Mouse (Mus musculus) liver, embryonic 14.5 days (tissue): ENCODE data around the gene 3110040N11Rik. TPM values are rescaled to one million over a fixed set of nuclear protein-coding genes. Genes with fewer than 3 reads are reported as not detected.

ENCODE experiments used
- ATAC-seq: fragments of 200-750 bp; cut with Nextera tagmentation; 2 replicates; pipeline ENCODE4 v1.8.0; 2017; ENCODE audit warnings: moderate number of reproducible peaks, mild to moderate bottlenecking, moderate library complexity; ENCODE audit not compliant: insufficient read depth
- DNase-seq, 3 experiments: peaks; one replicate each; pipeline ENCODE4 v3.0.0-alpha.2; 2012 to 2013; ENCODE audit warnings: low read depth in 3 of 3, low spot score in 3 of 3
- H3K27ac ChIP-seq: fragments of 300-500 bp; sonication (generic); 2 replicates; pipeline ENCODE4 v1.5.1; 2014; ENCODE audit warnings: moderate library complexity, mild to moderate bottlenecking, control low read depth, inconsistent platforms
- H3K27me3 ChIP-seq: fragments of 300-500 bp; sonication (generic); 2 replicates; pipeline ENCODE4 v1.6.1; 2014; ENCODE audit warnings: mild to moderate bottlenecking, low read length, moderate library complexity; ENCODE audit not compliant: control insufficient read depth, insufficient read depth
- H3K36me3 ChIP-seq: fragments of 300-500 bp; sonication (generic); replicated peaks from 2 replicates; pipeline ENCODE4 v1.6.1; 2014; ENCODE audit warnings: low read depth; ENCODE audit not compliant: control insufficient read depth, insufficient read depth
- H3K4me1 ChIP-seq, 2 experiments: fragments of 200-500 bp in 1 of 2; fragments of 300-500 bp in 1 of 2; sonication (generic) in 1 of 2; replicated peaks; 2 replicates each; pipeline ENCODE4 v1.6.1; 2012 to 2014; ENCODE audit warnings: antibody characterized with exemption in 1 of 2, inconsistent platforms in 1 of 2, low read length in 1 of 2; ENCODE audit not compliant: control insufficient read depth in 2 of 2, insufficient read depth in 2 of 2
- H3K4me2 ChIP-seq: fragments of 300-500 bp; sonication (generic); 2 replicates; pipeline ENCODE4 v1.6.1; 2014; ENCODE audit warnings: low read depth, mild to moderate bottlenecking, control low read depth, moderate library complexity
- H3K4me3 ChIP-seq, 2 experiments: fragments of 200-500 bp in 1 of 2; fragments of 300-500 bp in 1 of 2; sonication (generic) in 1 of 2; 2 replicates each; pipeline ENCODE4 v1.5.1; 2012 to 2014; ENCODE audit warnings: low read depth in 2 of 2, low read length in 2 of 2, mild to moderate bottlenecking in 2 of 2, control low read depth in 1 of 2, inconsistent platforms in 1 of 2, moderate library complexity in 1 of 2; ENCODE audit not compliant: insufficient read depth in 1 of 2
- H3K9ac ChIP-seq: fragments of 300-500 bp; sonication (generic); replicated peaks from 2 replicates; pipeline ENCODE4 v1.6.1; 2014; ENCODE audit warnings: mild to moderate bottlenecking, control low read depth, moderate library complexity
- H3K9me3 ChIP-seq: fragments of 300-500 bp; sonication (generic); 2 replicates; pipeline ENCODE4 v1.6.1; 2016; ENCODE audit warnings: low read length, mixed read lengths; ENCODE audit not compliant: control insufficient read depth
- CTCF ChIP-seq: IDR thresholded peaks from 2 replicates; pipeline ENCODE4 v1.5.1; 2016; ENCODE audit warnings: antibody characterized with exemption, low read depth, control low read depth
- EP300 ChIP-seq: IDR thresholded peaks from 2 replicates; pipeline ENCODE4 v1.6.1; 2016; ENCODE audit warnings: antibody characterized with exemption, low read depth
- WGBS: fragments of 180-500 bp; shearing (Covaris S2); extraction: QIAGEN DNeasy Blood & Tissue Kit; methylation state at CpG from one replicate; pipeline ENCODE4 v1.1.7; 2014; ENCODE audit not compliant: insufficient replicate concordance; 5-methylcytosine and 5-hydroxymethylcytosine counted together
- polyA plus RNA-seq, 2 experiments: library from polyadenylated mRNA; depleted of rRNA in 1 of 2; stranded (reverse) in 1 of 2; unstranded in 1 of 2; fragments of >200 nt; fragmentation: Nextera tagmentation in 1 of 2; extraction: Ambion mirVana in 1 of 2; gene quantifications; 2 replicates each; pipeline versions ENCODE4 v1.2.1 to v1.2.3; 2012 to 2014

Gene 3110040N11Rik
- polyA plus RNA-seq, 2 experiments: 21.4 to 25.9 TPM

GRCm38 (mm10) chr7:81828681-81829378, 39.6 kb upstream of the 3110040N11Rik start:
- no peaks in the 10 kb centered on the region for H3K36me3 ChIP-seq
- H3K9me3 ChIP-seq: no peaks in the 10 kb centered on the region
- H3K27ac ChIP-seq: peak overlapping the region; percentile 65
- peaks cover 13 to 22% of the 10 kb centered on the region in 2 experiments for H3K4me1 ChIP-seq
- DNase-seq (no peak), ATAC-seq (peak; percentile 65)
- peak overlapping the region; percentile 75 to 90 for H3K4me3 ChIP-seq
- under 1% methylated on average over 74 of the region's 91 CpGs for WGBS
- peak overlapping the region; percentile 94 for H3K4me2 ChIP-seq
- H3K9ac ChIP-seq: peak overlapping the region; percentile 80
- no peaks in the 10 kb centered on the region for H3K27me3 ChIP-seq
- no peak for TF ChIP-seq CTCF
- no peak for TF ChIP-seq EP300

DNA sequence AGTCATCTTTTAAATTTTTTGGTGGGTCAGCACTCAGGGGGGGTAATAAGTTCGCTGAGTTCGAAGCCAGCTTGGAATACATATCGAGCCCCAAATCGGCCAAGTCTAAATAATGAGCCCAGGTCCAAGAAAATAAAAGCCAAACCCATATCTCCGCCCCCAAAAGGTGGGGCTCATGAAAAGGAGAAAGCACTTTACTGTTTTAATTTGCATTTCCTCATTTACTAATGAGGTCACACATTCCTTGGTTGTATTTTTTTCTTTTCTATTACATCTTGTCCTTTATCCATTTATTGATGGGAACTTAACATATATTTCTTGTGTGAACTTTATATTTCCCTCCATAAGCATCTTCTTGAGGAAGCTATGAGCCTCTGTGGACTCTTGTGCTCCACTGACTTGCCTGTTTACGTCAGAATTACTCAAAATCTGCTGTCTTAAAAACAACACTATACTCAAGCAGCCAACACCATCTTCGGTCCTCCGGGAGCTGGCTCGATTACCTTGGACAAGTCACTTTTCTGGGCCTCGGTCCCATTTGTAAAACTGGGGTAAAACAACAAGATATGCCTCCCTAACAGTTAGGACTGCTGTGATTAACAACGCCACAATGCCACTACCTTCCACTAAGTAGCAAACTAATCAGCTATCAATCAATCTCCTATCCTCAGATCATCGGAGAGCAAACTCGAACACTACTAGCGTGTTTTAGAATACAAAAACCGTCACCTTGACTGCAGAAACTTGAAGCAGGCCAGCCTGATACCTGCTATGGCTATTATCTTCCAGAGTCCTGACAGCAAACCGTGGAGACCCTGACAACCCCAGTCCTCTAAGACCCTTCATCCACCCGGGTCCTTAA, 38.8 kb upstream of the 3110040N11Rik start:
- ATAC-seq (no peak), DNase-seq (no peak)

GRCm38 (mm10) chr7:81825381-81825780, 36.1 kb upstream of the 3110040N11Rik start:
- ATAC-seq: no peak
- Histone ChIP-seq H3K4me1 (peaks cover 13 to 22% of the 10 kb centered on the region in 2 experiments), H3K4me3 (no peak overlapping the region), H3K9me3 (no peaks in the 10 kb centered on the region), H3K4me2 (no peak overlapping the region), H3K36me3 (no peaks in the 10 kb centered on the region), H3K27ac (no peak overlapping the region), H3K27me3 (no peaks in the 10 kb centered on the region), H3K9ac (no peak overlapping the region)
- WGBS: 80% methylated on average over 3 of the region's 3 CpGs
- no peak for DNase-seq
- TF ChIP-seq EP300 (no peak), CTCF (no peak)

More for the DNA sequence above, 38.8 kb upstream of the 3110040N11Rik start:
- Histone ChIP-seq H3K36me3 (no peaks in the 10 kb centered on the region), H3K27ac (peak overlapping the region; percentile 65), H3K4me3 (peak overlapping the region; percentile 75 to 90), H3K4me2 (peak overlapping the region; percentile 94), H3K27me3 (no peaks in the 10 kb centered on the region), H3K9ac (peak overlapping the region; percentile 80), H3K4me1 (peaks cover 13 to 22% of the 10 kb centered on the region in 2 experiments), H3K9me3 (no peaks in the 10 kb centered on the region)
- 18% methylated on average over 17 of the region's 17 CpGs for WGBS
- no peak for TF ChIP-seq EP300
- TF ChIP-seq CTCF: no peak

GRCm38 (mm10) chr7:81824906-81825305, 35.6 kb upstream of the 3110040N11Rik start:
- 49% methylated on average over 3 of the region's 3 CpGs for WGBS
- Histone ChIP-seq H3K9me3 (no peaks in the 10 kb centered on the region), H3K36me3 (no peaks in the 10 kb centered on the region), H3K27me3 (no peaks in the 10 kb centered on the region), H3K4me2 (no peak overlapping the region), H3K4me3 (no peak overlapping the region), H3K9ac (no peak overlapping the region), H3K4me1 (peaks cover 13 to 20% of the 10 kb centered on the region in 2 experiments), H3K27ac (no peak overlapping the region)
- DNase-seq (no peak), ATAC-seq (no peak)
- TF ChIP-seq CTCF (no peak), EP300 (no peak)

DNA sequence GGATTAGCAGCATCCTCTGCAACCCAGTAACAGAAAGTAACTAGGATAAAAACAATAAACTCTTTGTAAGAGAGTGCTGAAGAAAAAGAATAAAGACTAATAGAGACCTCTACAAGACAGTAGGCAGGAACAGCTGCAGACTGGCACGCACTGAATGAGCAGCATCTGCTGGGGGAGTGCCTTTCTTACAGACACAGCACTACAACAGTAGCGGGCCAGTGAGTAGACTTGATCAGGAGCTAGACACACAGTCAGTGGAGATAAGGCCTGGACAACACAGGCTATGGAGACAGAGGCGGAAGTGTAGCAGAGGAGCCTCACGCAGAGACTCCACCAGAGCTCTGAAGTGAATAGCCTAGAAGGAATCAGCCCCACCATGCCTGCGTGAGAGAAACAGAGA, 16.8 kb upstream of the 3110040N11Rik start:
- no peaks in the 10 kb centered on the region for H3K27me3 ChIP-seq
- H3K9ac ChIP-seq: no peak overlapping the region
- peaks cover 4% of the 10 kb centered on the region; the same call in 1 of the 2 replicates for H3K36me3 ChIP-seq
- no peak overlapping the region for H3K4me3 ChIP-seq
- DNase-seq (no peak), ATAC-seq (peak; percentile 48; the same call in 1 of the 2 replicates)
- 57% methylated on average over 5 of the region's 5 CpGs for WGBS
- no peak overlapping the region for H3K27ac ChIP-seq
- H3K4me1 ChIP-seq: peaks cover 0 to 2% of the 10 kb centered on the region in 2 experiments; a peak in 1 of 4 replicates
- TF ChIP-seq EP300 (no peak), CTCF (no peak)
- no peaks in the 10 kb centered on the region for H3K9me3 ChIP-seq
- no peak overlapping the region for H3K4me2 ChIP-seq
